Mouse (Mus musculus) heart, postnatal 25 days (tissue): ENCODE measurements around the gene Tmem129. TPM values are rescaled to one million over a fixed set of nuclear protein-coding genes. Genes with fewer than 3 reads are reported as not detected.

ENCODE experiments used
- DNase-seq: peaks from one replicate; pipeline ENCODE4 v3.0.0; 2022; ENCODE audit warnings: low spot score
- intact Hi-C: fragments of 180-260 bp; cut with DNase I; formaldehyde crosslinking; loops from one replicate; pipeline ENCODE4 v1.15.1; 2025
- total RNA-seq, 2 experiments: library from RNA; stranded (reverse); gene quantifications; 2 replicates each; pipeline ENCODE4 v1.2.3; 2021

The Tmem129 gene
- total RNA-seq, 2 experiments from 2014 or later = 19.8 to 20.2 TPM

GRCm38 (mm10) chr5:33688278-33689220 is 30.3 kb upstream of the Tmem129 start:
- DNase-seq = peak; percentile 17
- intact Hi-C loops = no loop called here

- no peak for DNase-seq
- intact Hi-C loops = no loop called here
Observed at GRCm38 (mm10) chr5:33687142-33687541, 28.9 kb upstream of the Tmem129 start.

- DNase-seq = no peak
- intact Hi-C loops = loop anchor here (1.0 to 5.0 kb wide), 2 partner anchors 52 to 267 kb away; no protein-coding TSS in a partner anchor
Observed at GRCm38 (mm10) chr5:33684932-33685331, 26.7 kb upstream of the Tmem129 start.

GRCm38 (mm10) chr5:33683897-33684652 is 25.9 kb upstream of the Tmem129 start:
- intact Hi-C loops = loop anchor here (1.0 to 5.0 kb wide), 2 partner anchors 53 to 268 kb away; no protein-coding TSS in a partner anchor
- DNase-seq = no peak

- intact Hi-C loops = loop anchor here (5.0 kb wide), 1 partner anchor 269 kb away; no protein-coding TSS in a partner anchor
- DNase-seq = no peak
Observed at GRCm38 (mm10) chr5:33682963-33683362, 24.7 kb upstream of the Tmem129 start.

GRCm38 (mm10) chr5:33681611-33682388 is 23.6 kb upstream of the Tmem129 start:
- intact Hi-C loops = loop anchor here (5.0 kb wide), 1 partner anchor 271 kb away; no protein-coding TSS in a partner anchor
- no peak for DNase-seq

- no peak for DNase-seq
- intact Hi-C loops = loop anchor here (5.0 kb wide), 1 partner anchor 271 kb away; no protein-coding TSS in a partner anchor
Observed at GRCm38 (mm10) chr5:33681044-33681443, 22.8 kb upstream of the Tmem129 start.

- intact Hi-C loops = no loop called here
- no peak for DNase-seq
Observed at GRCm38 (mm10) chr5:33678244-33678643, 20.0 kb upstream of the Tmem129 start.

- DNase-seq = no peak
- intact Hi-C loops = no loop called here
Observed at GRCm38 (mm10) chr5:33675964-33676363, 17.7 kb upstream of the Tmem129 start.

GRCm38 (mm10) chr5:33674439-33674838 is 16.2 kb upstream of the Tmem129 start:
- intact Hi-C loops = no loop called here
- no peak for DNase-seq

GRCm38 (mm10) chr5:33671659-33672058 is 13.4 kb upstream of the Tmem129 start:
- DNase-seq = no peak
- intact Hi-C loops = no loop called here

GRCm38 (mm10) chr5:33668223-33668622 is 10.0 kb upstream of the Tmem129 start:
- DNase-seq = no peak
- intact Hi-C loops = no loop called here

GRCm38 (mm10) chr5:33658664-33659050 is 441 bp upstream of the Tmem129 start:
- DNase-seq = no peak
- intact Hi-C loops = loop anchor here (10.0 kb wide), 1 partner anchor 276 kb away; the partner anchor contains the start of gene Nelfa

GRCm38 (mm10) chr5:33657251-33657786 is 897 bp downstream of the Tmem129 start:
- intact Hi-C loops = loop anchor here (2.0 to 10.0 kb wide), 2 partner anchors 125 to 277 kb away; partner anchors contain the start of genes Letm1 and Nelfa
- DNase-seq = no peak

GRCm38 (mm10) chr5:33656739-33657138 is 1.5 kb downstream of the Tmem129 start:
- intact Hi-C loops = loop anchor here (2.0 to 10.0 kb wide), 2 partner anchors 126 to 278 kb away; partner anchors contain the start of genes Letm1 and Nelfa
- no peak for DNase-seq

GRCm38 (mm10) chr5:33655251-33655840 is 2.9 kb downstream of the Tmem129 start:
- no peak for DNase-seq
- intact Hi-C loops = loop anchor here (10.0 kb wide), 1 partner anchor 279 kb away; the partner anchor contains the start of gene Nelfa

- intact Hi-C loops = loop anchor here (10.0 kb wide), 1 partner anchor 280 kb away; the partner anchor contains the start of gene Nelfa
Observed at GRCm38 (mm10) chr5:33654424-33654823, 3.8 kb downstream of the Tmem129 start.

GRCm38 (mm10) chr5:33652783-33653173 is 5.4 kb downstream of the Tmem129 start:
- DNase-seq = no peak
- intact Hi-C loops = loop anchor here (10.0 kb wide), 1 partner anchor 282 kb away; the partner anchor contains the start of gene Nelfa

More at GRCm38 (mm10) chr5:33654424-33654823, 3.8 kb downstream of the Tmem129 start:
- DNase-seq = no peak
